Mouse (Mus musculus) CH12.LX (cell line): ENCODE measurements around the gene Zpbp2. TPM values are rescaled to one million over a fixed set of nuclear protein-coding genes. Genes with fewer than 3 reads are reported as not detected.

Source experiments
- DNase-seq: peaks from one replicate; pipeline ENCODE4 v3.0.0-alpha.2; 2013; ENCODE audit errors: extremely low read depth
- H3K27ac ChIP-seq: 2 replicates; pipeline ENCODE4 v1.5.1; 2012; ENCODE audit warnings: low read depth, mild to moderate bottlenecking, control low read depth, moderate library complexity; ENCODE audit not compliant: insufficient read depth
- H3K27me3 ChIP-seq: replicated peaks from 2 replicates; pipeline ENCODE3; 2012; ENCODE audit warnings: inconsistent platforms
- H3K36me3 ChIP-seq, 2 experiments: replicated peaks in 1 of 2; 2 replicates each; pipeline versions ENCODE3 to v1.6.1; 2012; ENCODE audit warnings: inconsistent platforms in 1 of 2, low read length in 1 of 2, mild to moderate bottlenecking in 1 of 2, mixed read lengths in 1 of 2, moderate library complexity in 1 of 2; ENCODE audit not compliant: control insufficient read depth in 1 of 2, insufficient read depth in 1 of 2
- H3K4me1 ChIP-seq, 2 experiments: 2 replicates each; pipeline ENCODE4 v1.6.1; 2012; ENCODE audit warnings: inconsistent platforms in 1 of 2, moderate library complexity in 1 of 2; ENCODE audit not compliant: insufficient read depth in 2 of 2, control insufficient read depth in 1 of 2
- H3K4me2 ChIP-seq: 2 replicates; pipeline ENCODE4 v1.6.1; 2012; ENCODE audit warnings: low read depth, mild to moderate bottlenecking, control low read depth; ENCODE audit not compliant: poor library complexity, insufficient read depth, severe bottlenecking
- H3K4me3 ChIP-seq, 3 experiments: fragments of 150-350 bp in 1 of 3; sonication (generic) in 1 of 3; replicated peaks in 1 of 3; 2 replicates each; pipeline versions ENCODE3 to v1.5.1; 2011 to 2012; ENCODE audit warnings: low read depth in 2 of 3, low read length in 2 of 3, mild to moderate bottlenecking in 2 of 3, moderate library complexity in 2 of 3, control low read depth in 1 of 3, improper control_type of control experiment in 1 of 3, inconsistent platforms in 1 of 3, mixed read lengths in 1 of 3; ENCODE audit not compliant: poor library complexity in 1 of 3
- H3K79me2 ChIP-seq: replicated peaks from 2 replicates; pipeline ENCODE4 v1.6.1; 2012; ENCODE audit warnings: mild to moderate bottlenecking, moderate library complexity; ENCODE audit not compliant: control insufficient read depth, poor library complexity, insufficient read depth, severe bottlenecking; ENCODE audit errors: extremely low read depth
- H3K9ac ChIP-seq: 2 replicates; pipeline ENCODE4 v1.6.1; 2012; ENCODE audit warnings: low read depth, mild to moderate bottlenecking, control low read depth, moderate library complexity; ENCODE audit not compliant: insufficient read depth
- H3K9me3 ChIP-seq: replicated peaks from 2 replicates; pipeline ENCODE3; 2012; ENCODE audit warnings: low read length, inconsistent platforms, mixed read lengths
- BHLHE40 ChIP-seq: IDR thresholded peaks from 2 replicates; pipeline ENCODE4 v1.6.1; 2011; ENCODE audit warnings: mild to moderate bottlenecking, low read depth, low read length, improper control_type of control experiment
- CHD1 ChIP-seq: IDR thresholded peaks from 2 replicates; pipeline ENCODE4 v1.6.1; 2012; ENCODE audit warnings: low read depth, low read length, improper control_type of control experiment, inconsistent platforms
- CTCF ChIP-seq, 2 experiments: IDR thresholded peaks in 1 of 2; conservative IDR thresholded peaks in 1 of 2; 2 replicates each; pipeline ENCODE4 v1.5.1; 2011 to 2012; ENCODE audit warnings: low read depth in 2 of 2, low read length in 2 of 2, improper control_type of control experiment in 1 of 2, inconsistent platforms in 1 of 2, mild to moderate bottlenecking in 1 of 2, moderate library complexity in 1 of 2
- E2F4 ChIP-seq: IDR thresholded peaks from 2 replicates; pipeline ENCODE4 v1.6.1; 2011; ENCODE audit warnings: low read depth, low read length, improper control_type of control experiment; ENCODE audit not compliant: insufficient replicate concordance
- EP300 ChIP-seq: IDR thresholded peaks from 2 replicates; pipeline ENCODE4 v1.6.1; 2011; ENCODE audit warnings: low read length, improper control_type of control experiment
- ETS1 ChIP-seq: conservative IDR thresholded peaks from 2 replicates; pipeline ENCODE4 v1.6.1; 2012; ENCODE audit warnings: low read depth, mild to moderate bottlenecking, inconsistent platforms, low read length, improper control_type of control experiment, moderate library complexity
- JUN ChIP-seq: IDR thresholded peaks from 2 replicates; pipeline ENCODE4 v1.6.1; 2011; ENCODE audit warnings: low read depth, mild to moderate bottlenecking, low read length, improper control_type of control experiment, moderate library complexity; ENCODE audit not compliant: insufficient read depth
- JUND ChIP-seq: conservative IDR thresholded peaks from 2 replicates; pipeline ENCODE4 v1.6.1; 2011; ENCODE audit warnings: low read depth, low read length, improper control_type of control experiment
- MAZ ChIP-seq: IDR thresholded peaks from 2 replicates; pipeline ENCODE4 v1.6.1; 2012; ENCODE audit warnings: low read depth, mild to moderate bottlenecking, inconsistent platforms, low read length, improper control_type of control experiment, moderate library complexity
- NELFE ChIP-seq: IDR thresholded peaks from 2 replicates; pipeline ENCODE4 v1.6.1; 2011; ENCODE audit warnings: low read depth, low read length, improper control_type of control experiment
- PAX5 ChIP-seq: IDR thresholded peaks from 2 replicates; pipeline ENCODE4 v1.6.1; 2012; ENCODE audit warnings: low read length, inconsistent platforms, mixed read lengths
- POLR2A ChIP-seq: IDR thresholded peaks from 2 replicates; pipeline ENCODE4 v1.6.1; 2011; ENCODE audit warnings: low read depth, mild to moderate bottlenecking, improper control_type of control experiment, low read length
- RAD21 ChIP-seq: IDR thresholded peaks from 2 replicates; pipeline ENCODE4 v1.6.1; 2011; ENCODE audit warnings: low read depth, mild to moderate bottlenecking, low read length, improper control_type of control experiment, moderate library complexity
- SMC3 ChIP-seq: IDR thresholded peaks from 2 replicates; pipeline ENCODE4 v1.6.1; 2011; ENCODE audit warnings: low read depth, low read length, improper control_type of control experiment
- TBP ChIP-seq: conservative IDR thresholded peaks from 2 replicates; pipeline ENCODE4 v1.6.1; 2011; ENCODE audit warnings: low read depth, low read length, improper control_type of control experiment
- USF2 ChIP-seq: conservative IDR thresholded peaks from 2 replicates; pipeline ENCODE4 v1.6.1; 2011; ENCODE audit warnings: low read depth, low read length, improper control_type of control experiment
- ZMIZ1 ChIP-seq: IDR thresholded peaks from 2 replicates; pipeline ENCODE4 v1.6.1; 2012; ENCODE audit warnings: low read depth, mild to moderate bottlenecking, inconsistent platforms, low read length, improper control_type of control experiment
- ZNF384 ChIP-seq: IDR thresholded peaks from 2 replicates; pipeline ENCODE4 v1.6.1; 2012; ENCODE audit warnings: low read depth, low read length, improper control_type of control experiment, inconsistent platforms
- dilution Hi-C: fragments of 300-500 bp; cut with MboI; formaldehyde crosslinking; loops from 2 replicates; pipeline ENCODE4 v1.14.3; 2020; ENCODE audit warnings: low sequenced_read_pairs; ENCODE audit not compliant: extremely low pct_unique_long_range_greater_than_20kb, extremely low pct_ligation_motif_present
- in situ Hi-C: fragments of 300-500 bp; cut with MboI; formaldehyde crosslinking; loops from 3 replicates; pipeline ENCODE4 v1.14.3; 2019; ENCODE audit warnings: low sequenced_read_pairs, low pct_ligation_motif_present, low pct_unique_long_range_greater_than_20kb, mixed read lengths
- polyA plus RNA-seq: library from polyadenylated mRNA; unstranded; fragments of >175 nt; gene quantifications from 2 replicates; pipeline ENCODE4 v1.2.1, GENCODE M21; 2012; ENCODE audit warnings: low read depth; ENCODE audit not compliant: insufficient read length
- total RNA-seq, 2 experiments: library from RNA; depleted of rRNA; stranded (reverse); fragments of 300-350 nt in 1 of 2; fragments of >200 nt in 1 of 2; gene quantifications; 2 replicates each; pipeline ENCODE4 v1.2.3; 2012 to 2014

Gene Zpbp2
- total and polyA plus RNA-seq, 3 experiments = 3.2 to 3.9 (median 3.7) TPM

DNA sequence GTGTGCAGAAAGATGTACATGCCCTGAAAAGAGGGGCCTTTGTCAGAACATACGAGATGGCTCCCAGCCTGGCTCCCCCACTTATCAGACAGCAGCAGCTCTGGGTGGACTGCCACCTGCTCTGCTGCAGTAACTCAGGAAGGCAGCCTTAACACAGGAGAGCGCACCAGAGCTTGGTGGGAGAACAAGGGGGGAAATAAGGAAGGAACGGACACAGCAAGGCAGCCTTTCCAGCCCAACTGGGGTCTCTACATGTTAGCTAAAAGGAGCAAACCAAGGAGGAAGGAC is 32.3 kb downstream of the Zpbp2 start:
- H3K4me1 ChIP-seq = peaks cover 16 to 28% of the 10 kb centered on the region in 2 experiments

DNA sequence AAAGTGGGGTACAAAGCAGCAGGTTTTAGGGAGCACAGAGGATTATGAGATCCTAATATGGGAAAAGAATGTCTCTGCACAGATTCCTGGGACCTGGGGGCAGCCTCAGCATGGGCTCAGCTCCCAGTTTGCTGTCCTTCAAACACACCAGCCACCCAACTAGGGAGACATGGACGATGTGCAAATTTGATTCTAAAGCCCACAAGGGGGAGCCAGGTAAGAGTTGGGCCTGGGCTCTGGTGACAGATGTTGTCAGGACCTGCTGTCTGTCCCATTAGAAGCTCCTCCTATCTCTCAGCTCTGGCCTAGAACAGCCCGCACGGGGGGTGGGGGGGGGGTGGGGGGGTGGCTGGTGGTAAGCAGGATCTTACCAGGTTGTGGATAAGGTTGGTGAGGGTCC is 32.7 kb downstream of the Zpbp2 start:
- peaks cover 35 to 56% of the 10 kb centered on the region in 2 experiments for H3K36me3 ChIP-seq
- in situ Hi-C loops = no loop called here
- no peak for TF ChIP-seq ZMIZ1
- peak in 1 of 2 experiments; percentile 66; a peak in 2 of 4 replicates for TF ChIP-seq CTCF (conservative IDR thresholded peaks at IDR 0.05 in 1 of 2, IDR thresholded peaks at IDR 0.05 in 1 of 2; ENCODE audit: low read depth in 2 of 2, low read length in 2 of 2)
- TF ChIP-seq SMC3 = peak; percentile 63
- no peak for TF ChIP-seq USF2
- TF ChIP-seq ETS1 = no peak
- TF ChIP-seq JUND = no peak
- no peak for TF ChIP-seq EP300
- TF ChIP-seq E2F4 = no peak
- TF ChIP-seq RAD21 = peak; percentile 37
- TF ChIP-seq TBP = no peak
- peak; percentile 63 for DNase-seq
- dilution Hi-C loops = no loop called here
- H3K9me3 ChIP-seq = no peaks in the 10 kb centered on the region
- peaks cover 16 to 31% of the 10 kb centered on the region in 2 experiments for H3K4me1 ChIP-seq
- no peak overlapping the region for H3K4me2 ChIP-seq
- no peak overlapping the region for H3K4me3 ChIP-seq
- H3K27me3 ChIP-seq = no peaks in the 10 kb centered on the region
- H3K79me2 ChIP-seq = peaks cover 17% of the 10 kb centered on the region
- H3K9ac ChIP-seq = no peak overlapping the region
- H3K27ac ChIP-seq = no peak overlapping the region

More for the DNA sequence above, 32.3 kb downstream of the Zpbp2 start:
- no peaks in the 10 kb centered on the region for H3K9me3 ChIP-seq
- H3K27ac ChIP-seq = no peak overlapping the region
- peaks cover 35 to 56% of the 10 kb centered on the region in 2 experiments for H3K36me3 ChIP-seq
- H3K4me3 ChIP-seq = no peak overlapping the region
- no peak for DNase-seq
- in situ Hi-C loops (no loop called here), dilution Hi-C loops (no loop called here)
- TF ChIP-seq PAX5 (no peak), CHD1 (no peak), ZNF384 (no peak), ZMIZ1 (no peak), POLR2A (no peak), EP300 (no peak), BHLHE40 (no peak), MAZ (no peak), JUN (no peak), NELFE (no peak), ETS1 (no peak)
- peaks cover 17% of the 10 kb centered on the region for H3K79me2 ChIP-seq
- H3K27me3 ChIP-seq = no peaks in the 10 kb centered on the region
- no peak overlapping the region for H3K9ac ChIP-seq
- H3K4me2 ChIP-seq = no peak overlapping the region
